Mouse (Mus musculus): ENCODE measurements around the gene Gm20388.

DNA sequence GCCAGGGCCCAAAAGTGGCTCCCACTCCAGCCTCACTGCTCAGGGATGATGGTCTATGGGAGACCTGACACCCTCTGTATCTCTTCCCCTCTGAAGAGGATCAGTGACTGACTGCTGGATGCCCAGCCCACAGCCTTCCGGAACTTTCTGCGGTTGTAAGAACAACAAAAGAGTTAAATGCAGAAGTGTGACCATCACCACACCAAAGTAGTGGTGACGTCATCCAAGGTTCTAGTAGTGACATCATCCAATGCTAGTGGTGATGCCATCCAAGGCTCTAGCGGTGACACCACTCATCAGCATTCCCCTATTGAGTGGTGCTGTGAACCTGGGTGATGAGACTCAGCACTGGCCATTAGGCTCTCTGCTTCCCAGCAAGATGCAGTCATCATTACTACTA is 978.5 kb downstream of the Gm20388 start:
- no peak for TF ChIP-seq GATA1 (IDR thresholded peaks at IDR 0.05; ENCODE audit: low read length)
- no peak for TF ChIP-seq TAL1 (IDR thresholded peaks at IDR 0.05; ENCODE audit: low read length)

Data from erythroblast, embryonic 14.5 days (primary cell).